10 mouse cellular contexts compared by ENCODE assay signal in the genomic region with DNA sequence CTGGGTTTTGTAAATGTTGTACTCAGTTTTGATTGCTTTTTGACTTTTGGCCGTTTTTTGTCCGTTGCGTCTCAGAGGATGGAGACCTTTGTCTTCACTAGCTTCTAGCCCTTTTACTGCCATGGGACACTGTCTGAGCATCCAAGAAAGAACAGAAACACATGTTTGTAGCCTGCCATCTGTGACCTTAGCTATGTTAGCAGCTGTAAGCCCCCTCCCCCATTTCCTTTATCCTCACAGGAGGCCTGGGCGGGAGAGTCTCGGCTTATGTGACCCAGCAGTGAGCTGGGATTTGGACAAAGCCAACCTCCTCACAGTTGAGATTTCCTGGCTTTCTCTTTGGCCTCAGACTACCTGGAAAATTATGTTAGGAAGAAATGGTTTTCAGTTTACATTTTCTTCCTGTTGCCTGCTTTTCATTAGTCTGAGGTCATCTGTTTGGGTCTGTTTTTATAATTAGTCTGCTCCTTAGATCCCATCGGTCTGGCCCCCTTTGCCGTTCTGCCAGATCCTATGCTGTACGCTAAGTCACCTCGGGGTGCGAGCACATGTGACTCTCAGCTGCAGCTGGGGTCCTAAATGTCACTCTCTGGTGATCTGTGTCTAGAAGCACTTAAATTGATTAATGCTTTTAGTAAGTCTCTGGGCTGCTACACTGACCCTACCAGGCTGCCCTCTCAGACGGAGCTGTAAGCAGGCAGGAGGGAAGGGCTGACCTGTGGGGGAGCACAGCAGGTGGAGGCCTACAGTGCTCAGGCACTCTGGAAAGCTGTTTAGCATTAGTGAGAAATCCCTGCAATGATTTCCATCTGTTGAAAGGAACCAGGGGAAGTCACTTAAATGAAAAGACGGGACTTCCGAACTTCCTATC.
A peak's percentile ranks its signal among the peaks of the same experiment; 100 is the strongest.
DNase-seq lines count a peak whose midpoint lies in the region; ATAC-seq and TF ChIP-seq lines count a peak whose summit lies in the region.
"Had no signal": no experiment of that assay in that cellular context is flagged by ENCODE, and none has a peak within 500 bp of the region (broad histone marks: within the 10 kb centered on the region; RNA-seq: fewer than 3 reads in every experiment).

No protein-coding gene starts in this region.

- ATAC-seq in heart, postnatal 0 days (ENCODE audit: insufficient read depth, low read depth): no peak; the same call in 1 of the 2 replicates

- H3K27me3 ChIP-seq in heart, postnatal 0 days (ENCODE audit: control insufficient read depth, insufficient read depth, low read length): no peaks in the 10 kb centered on the region
- no peaks in the 10 kb centered on the region for H3K27me3 ChIP-seq in ES-Bruce4 (ENCODE audit: control insufficient read depth, insufficient read depth, low read length, poor library complexity, severe bottlenecking)
- H3K27me3 ChIP-seq: megakaryocyte, embryonic 14.5 days had no signal

- no peak for DNase-seq in heart, postnatal 0 days (ENCODE audit: low spot score)
- DNase-seq in heart, postnatal 25 days (ENCODE audit: low spot score): no peak
- DNase-seq in embryo, embryonic 11 days: peak; percentile 88
- DNase-seq in hindlimb bud, embryonic 11.5 days (ENCODE audit: extremely low spot score, low read depth, low spot score): peak; percentile 92
- no peak for DNase-seq in right cerebral cortex, postnatal 10 days (ENCODE audit: low spot score in 2 of 2)
- DNase-seq in right cerebral cortex, postnatal 36 days (ENCODE audit: low spot score in 2 of 2): no peak
- no peak for DNase-seq in layer of hippocampus, postnatal 10 days (ENCODE audit: low spot score in 2 of 2)
- DNase-seq: thymus, postnatal 4 days had no signal

- H3K27ac ChIP-seq in heart, postnatal 0 days (ENCODE audit: low read depth): peak overlapping the region; percentile 89
- no peak overlapping the region for H3K27ac ChIP-seq in ES-Bruce4 (ENCODE audit: insufficient read depth, low read length)

- H3K4me3 ChIP-seq in heart, postnatal 0 days (ENCODE audit: low read depth, low read length): no peak overlapping the region
- no peak overlapping the region for H3K4me3 ChIP-seq in ES-Bruce4 (ENCODE audit: low read depth, low read length)

- TF ChIP-seq EP300 in heart, postnatal 0 days (IDR thresholded peaks at IDR 0.05; ENCODE audit: low read depth): no peak
- TF ChIP-seq EP300 in ES-Bruce4 (IDR thresholded peaks at IDR 0.05; ENCODE audit: insufficient read depth, low read depth, low read length): peak; percentile 40; the same call in 1 of the 2 replicates

- H3K9ac ChIP-seq in heart, postnatal 0 days (replicated peaks; ENCODE audit: low read depth, low read length): no peak overlapping the region
- H3K9ac ChIP-seq in ES-Bruce4 (ENCODE audit: low read depth, poor library complexity, severe bottlenecking): no peak overlapping the region

- WGBS in heart, postnatal 0 days: 65% methylated on average over 13 of the region's 13 CpGs

- intact Hi-C loops in heart, postnatal 25 days (cut with DNase I): loop anchor here (2.0 kb wide), 2 partner anchors 29 to 35 kb away; no protein-coding TSS in a partner anchor

- H3K4me1 ChIP-seq in heart, postnatal 0 days (ENCODE audit: control insufficient read depth, insufficient read depth): no peaks in the 10 kb centered on the region
- peaks cover 3% of the 10 kb centered on the region for H3K4me1 ChIP-seq in ES-Bruce4 (ENCODE audit: control insufficient read depth, insufficient read depth, low read length)

- H3K9me3 ChIP-seq in heart, postnatal 0 days (replicated peaks; ENCODE audit: control insufficient read depth, low read length): no peaks in the 10 kb centered on the region
- no peaks in the 10 kb centered on the region for H3K9me3 ChIP-seq in ES-Bruce4 (replicated peaks; ENCODE audit: control insufficient read depth, insufficient read depth, low read length, poor library complexity, severe bottlenecking)
- H3K9me3 ChIP-seq: megakaryocyte, embryonic 14.5 days had no signal

- no peak overlapping the region for H3K4me2 ChIP-seq in heart, postnatal 0 days (ENCODE audit: low read depth, low read length)

- no peak for TF ChIP-seq CTCF in heart, postnatal 0 days (IDR thresholded peaks at IDR 0.05; ENCODE audit: low read depth)
- TF ChIP-seq CTCF in ES-Bruce4 (IDR thresholded peaks at IDR 0.05; ENCODE audit: low read depth, low read length): no peak

- H3K36me3 ChIP-seq in heart, postnatal 0 days (replicated peaks; ENCODE audit: control insufficient read depth, insufficient read depth, low read length): peaks cover 58% of the 10 kb centered on the region
- peaks cover 9% of the 10 kb centered on the region for H3K36me3 ChIP-seq in ES-Bruce4 (ENCODE audit: control insufficient read depth, insufficient read depth, low read length, poor library complexity, severe bottlenecking)

- TF ChIP-seq POLR2A in ES-Bruce4 (IDR thresholded peaks at IDR 0.05; ENCODE audit: insufficient read depth, low read length): no peak

Comparison
In these comparisons a context has a peak if more than half of its experiments do, and no peak if none do; other contexts are left out.
1. DNase-seq: peak in embryo, embryonic 11 days (single experiment) and hindlimb bud, embryonic 11.5 days (single experiment); none in heart, postnatal 0 days (single experiment), heart, postnatal 25 days (single experiment), right cerebral cortex, postnatal 10 days (0 of 2), right cerebral cortex, postnatal 36 days (0 of 2) and layer of hippocampus, postnatal 10 days (0 of 2).